Mouse (Mus musculus): ENCODE measurements around the gene Ankrd23. TPM values are rescaled to one million over a fixed set of nuclear protein-coding genes. Genes with fewer than 3 reads are reported as not detected.

The Ankrd23 gene
- polyA plus RNA-seq, 1 experiment from 2014 or later, result 12.7 TPM

DNA sequence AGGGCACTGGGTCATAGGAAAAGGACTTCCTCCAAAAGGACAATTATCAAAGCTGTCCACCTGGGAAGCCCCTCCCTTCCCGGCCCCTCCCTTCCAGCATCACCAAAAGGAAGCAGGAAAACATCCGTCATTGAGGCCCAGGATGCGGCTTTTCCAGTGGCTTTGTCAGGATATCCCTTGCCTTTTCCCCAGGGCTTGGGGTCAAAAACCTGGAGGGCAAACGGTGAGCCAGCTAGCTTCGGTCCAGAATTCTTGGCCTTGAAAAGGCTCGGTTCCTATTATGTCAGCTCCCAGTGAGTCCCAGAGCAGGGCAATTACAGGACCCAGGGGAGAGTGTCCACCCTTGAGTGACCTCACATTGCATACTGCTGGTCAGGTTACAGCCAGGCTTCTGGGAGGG lies 24.2 kb upstream of the Ankrd23 start:
- Histone ChIP-seq H3K9ac (no peak overlapping the region), H3K4me3 (replicated peaks) (no peak overlapping the region), H3K27ac (no peak overlapping the region), H3K27me3 (replicated peaks) (no peaks in the 10 kb centered on the region), H3K4me2 (replicated peaks) (no peak overlapping the region), H3K36me3 (no peaks in the 10 kb centered on the region), H3K4me1 (replicated peaks) (peaks cover 33% of the 10 kb centered on the region), H3K9me3 (no peaks in the 10 kb centered on the region)
- ATAC-seq, result no peak
- 50% methylated on average over 6 of the region's 6 CpGs for WGBS

DNA sequence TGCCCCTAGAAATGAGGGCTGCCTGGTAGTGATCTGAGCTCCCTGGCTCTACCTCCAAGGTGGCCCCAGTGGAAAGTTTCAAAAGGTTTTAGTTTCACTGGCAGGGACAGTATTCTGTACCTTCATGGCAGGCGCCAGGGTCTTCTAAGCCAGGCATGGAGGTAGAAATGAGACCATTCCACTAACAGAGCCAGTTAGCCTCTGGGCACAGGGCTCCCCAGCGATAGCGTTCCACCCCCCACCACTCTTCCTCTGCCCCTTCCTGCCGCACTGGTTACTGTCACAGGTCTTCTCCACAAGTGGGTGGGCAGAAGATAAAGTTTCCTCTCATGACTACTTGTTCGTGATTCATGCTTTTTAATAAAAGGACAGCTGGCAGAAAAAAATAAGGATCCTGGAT lies 23.2 kb upstream of the Ankrd23 start:
- WGBS, result 68% methylated on average over 5 of the region's 5 CpGs
- Histone ChIP-seq H3K4me2 (replicated peaks) (no peak overlapping the region), H3K27ac (no peak overlapping the region), H3K36me3 (no peaks in the 10 kb centered on the region), H3K4me1 (replicated peaks) (peaks cover 44% of the 10 kb centered on the region), H3K9ac (no peak overlapping the region), H3K27me3 (replicated peaks) (no peaks in the 10 kb centered on the region), H3K4me3 (replicated peaks) (no peak overlapping the region), H3K9me3 (no peaks in the 10 kb centered on the region)
- ATAC-seq, result no peak

DNA sequence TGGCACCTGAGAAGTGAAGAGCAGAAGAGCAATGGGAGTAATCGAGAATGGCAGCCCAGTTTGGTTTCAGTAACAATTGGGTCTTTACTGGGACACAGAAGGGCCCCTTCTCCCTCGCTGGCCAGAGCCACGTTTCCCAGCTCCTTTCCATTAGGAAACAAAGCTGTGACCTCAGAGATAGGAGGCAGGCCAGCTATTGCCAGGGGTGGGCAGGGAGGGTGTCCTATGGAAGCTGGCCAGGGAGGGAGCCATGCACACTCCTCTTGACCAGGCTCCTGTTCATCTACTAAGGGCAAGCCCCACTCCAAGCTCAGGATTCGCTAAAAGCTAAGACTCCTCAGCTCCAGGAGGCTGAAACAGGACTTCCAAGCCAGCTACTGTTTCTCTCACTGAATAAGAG lies 22.6 kb upstream of the Ankrd23 start:
- no peak for ATAC-seq
- Histone ChIP-seq H3K9ac (no peak overlapping the region), H3K9me3 (no peaks in the 10 kb centered on the region), H3K4me2 (replicated peaks) (peak overlapping the region; percentile 89), H3K4me1 (replicated peaks) (peaks cover 50% of the 10 kb centered on the region), H3K27ac (no peak overlapping the region), H3K27me3 (replicated peaks) (no peaks in the 10 kb centered on the region), H3K36me3 (no peaks in the 10 kb centered on the region), H3K4me3 (replicated peaks) (0 out of 2 replicates have a peak overlapping the region, but pooled peaks have one; percentile 90)
- 35% methylated on average over 4 of the region's 4 CpGs for WGBS

DNA sequence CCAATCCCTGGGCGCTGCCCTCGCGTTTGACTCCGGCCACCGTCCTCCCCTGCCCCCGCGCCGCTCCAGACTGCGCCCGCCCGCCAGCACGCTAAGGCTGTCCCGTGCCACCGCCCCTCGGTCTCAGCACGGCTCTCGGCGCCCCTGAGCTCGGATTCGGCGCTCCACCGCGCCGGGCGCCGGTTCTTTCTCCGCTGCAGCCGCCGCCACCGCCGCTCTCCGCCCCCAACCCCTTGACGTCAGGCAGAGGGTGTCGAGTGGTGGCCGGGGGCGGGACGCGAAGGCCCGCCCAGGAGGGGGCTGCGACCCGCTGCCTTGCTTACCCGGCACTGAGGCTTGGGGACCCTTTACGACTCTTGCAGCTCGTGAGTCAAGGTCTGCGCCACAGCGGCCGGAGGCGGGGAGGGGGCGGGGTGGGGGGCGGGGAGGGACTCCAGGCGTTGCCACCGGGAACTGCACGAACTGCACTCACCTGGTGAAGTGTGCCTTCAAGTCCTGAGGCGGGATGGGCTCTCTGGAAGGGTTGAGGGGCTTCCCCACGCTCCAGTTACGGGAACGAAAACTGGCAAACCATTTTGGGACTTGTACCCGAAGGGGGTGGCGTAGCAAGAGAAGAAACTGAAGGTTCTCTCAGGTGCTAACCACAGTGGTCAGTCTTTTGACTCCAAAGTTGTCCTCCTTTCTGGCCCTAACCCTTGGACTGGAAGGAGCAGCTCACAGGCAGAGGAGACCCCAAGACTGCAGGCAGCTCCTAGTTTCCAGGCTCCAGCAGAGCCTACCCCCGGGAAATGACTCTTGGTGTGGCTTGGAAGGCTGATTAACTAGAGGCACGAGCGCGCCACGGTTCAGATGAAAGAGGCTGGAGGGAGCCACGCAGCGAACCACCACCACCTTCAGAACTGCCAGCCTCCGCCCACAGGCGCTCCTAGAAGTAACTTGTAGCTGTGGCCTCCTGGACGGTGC lies 21.6 kb upstream of the Ankrd23 start, which contains the start of gene Sema4c:
Gene Sema4c, minus strand, starts transcription at position 319 of the 963 bp plus-strand sequence.
- H3K36me3 ChIP-seq, result peaks cover 8% of the 10 kb centered on the region
- peaks cover 51% of the 10 kb centered on the region for H3K4me1 ChIP-seq (replicated peaks)
- ATAC-seq, result peak; percentile 69
- H3K4me3 ChIP-seq (replicated peaks), result peak within 1 kb of the TSS; percentile 90
- no peaks in the 10 kb centered on the region for H3K9me3 ChIP-seq
- peak within 1 kb of the TSS; percentile 89 for H3K4me2 ChIP-seq (replicated peaks)
- peak within 1 kb of the TSS; percentile 93 for H3K9ac ChIP-seq
- H3K27me3 ChIP-seq (replicated peaks), result no peaks in the 10 kb centered on the region
- WGBS, result 2% methylated on average over 69 of the region's 69 CpGs
- peak within 1 kb of the TSS; percentile 99 for H3K27ac ChIP-seq

- under 1% methylated on average over 44 of the region's 48 CpGs for WGBS
Measured at GRCm38 (mm10) chr1:36557457-36558011, 20.9 kb upstream of the Ankrd23 start.

GRCm38 (mm10) chr1:36556553-36557456 lies 20.1 kb upstream of the Ankrd23 start:
- Histone ChIP-seq H3K9ac (peak overlapping the region; percentile 93), H3K9me3 (no peaks in the 10 kb centered on the region), H3K4me3 (replicated peaks) (peak overlapping the region; percentile 90), H3K4me1 (replicated peaks) (peaks cover 36% of the 10 kb centered on the region), H3K4me2 (replicated peaks) (peak overlapping the region; percentile 89), H3K27ac (peak overlapping the region; percentile 99), H3K27me3 (replicated peaks) (no peaks in the 10 kb centered on the region), H3K36me3 (peaks cover 23% of the 10 kb centered on the region)
- ATAC-seq, result peak; percentile 79
- under 1% methylated on average over 52 of the region's 52 CpGs for WGBS

More at GRCm38 (mm10) chr1:36557457-36558011, 20.9 kb upstream of the Ankrd23 start:
- H3K36me3 ChIP-seq, result peaks cover 15% of the 10 kb centered on the region
- H3K4me1 ChIP-seq (replicated peaks), result peaks cover 43% of the 10 kb centered on the region
- H3K9ac ChIP-seq, result peak overlapping the region; percentile 93
- ATAC-seq, result peak; percentile 73
- no peaks in the 10 kb centered on the region for H3K27me3 ChIP-seq (replicated peaks)
- H3K9me3 ChIP-seq, result no peaks in the 10 kb centered on the region
- peak overlapping the region; percentile 99 for H3K27ac ChIP-seq
- H3K4me2 ChIP-seq (replicated peaks), result peak overlapping the region; percentile 89
- H3K4me3 ChIP-seq (replicated peaks), result peak overlapping the region; percentile 90

DNA sequence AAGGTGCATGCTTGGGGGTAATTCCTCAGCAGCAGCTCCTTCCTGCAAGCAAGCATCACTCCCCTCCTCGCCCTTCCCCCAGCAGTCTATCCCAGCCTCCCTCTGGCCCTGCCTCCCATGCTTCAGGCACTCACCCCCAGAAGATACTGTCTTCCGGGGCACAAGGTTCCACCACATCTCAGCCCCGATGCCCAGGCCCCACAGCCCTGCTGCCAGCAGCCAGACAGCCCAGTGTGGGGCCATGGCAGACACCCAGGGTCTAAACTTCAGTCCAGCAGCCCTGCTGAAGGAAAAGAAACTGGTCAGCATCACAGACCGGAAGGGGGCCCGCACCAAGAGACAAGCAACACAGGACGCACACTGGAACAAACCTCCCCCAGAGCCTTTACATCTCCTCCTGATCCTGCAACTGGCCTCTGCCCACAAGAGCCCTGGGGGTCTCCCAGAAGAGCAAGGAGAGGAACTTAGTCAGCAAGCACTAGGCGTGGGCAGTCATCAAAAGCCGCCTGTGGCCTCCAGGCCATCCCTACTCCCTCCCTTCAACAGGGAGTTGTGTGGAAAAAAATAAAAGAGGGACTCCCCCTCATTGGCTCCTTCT lies 19.2 kb upstream of the Ankrd23 start:
- Histone ChIP-seq H3K4me1 (replicated peaks) (peaks cover 36% of the 10 kb centered on the region), H3K4me2 (replicated peaks) (peak overlapping the region; percentile 89), H3K4me3 (replicated peaks) (peak overlapping the region; percentile 90), H3K27ac (peak overlapping the region; percentile 99), H3K9me3 (no peaks in the 10 kb centered on the region), H3K36me3 (peaks cover 32% of the 10 kb centered on the region), H3K27me3 (replicated peaks) (no peaks in the 10 kb centered on the region), H3K9ac (peak overlapping the region; percentile 93)
- ATAC-seq, result no peak
- 7% methylated on average over 8 of the region's 8 CpGs for WGBS

- Histone ChIP-seq H3K9me3 (no peaks in the 10 kb centered on the region), H3K27ac (peak overlapping the region; percentile 99; the same call in 1 of the 2 replicates), H3K36me3 (peaks cover 42% of the 10 kb centered on the region), H3K4me2 (replicated peaks) (peak overlapping the region; percentile 89), H3K4me1 (replicated peaks) (peaks cover 35% of the 10 kb centered on the region), H3K9ac (peak overlapping the region; percentile 93; the same call in 1 of the 2 replicates), H3K27me3 (replicated peaks) (no peaks in the 10 kb centered on the region), H3K4me3 (replicated peaks) (peak overlapping the region; percentile 90; the same call in 1 of the 2 replicates)
- WGBS, result 66% methylated on average over 21 of the region's 21 CpGs
- no peak for ATAC-seq
Measured at GRCm38 (mm10) chr1:36554633-36555399, 18.1 kb upstream of the Ankrd23 start.

DNA sequence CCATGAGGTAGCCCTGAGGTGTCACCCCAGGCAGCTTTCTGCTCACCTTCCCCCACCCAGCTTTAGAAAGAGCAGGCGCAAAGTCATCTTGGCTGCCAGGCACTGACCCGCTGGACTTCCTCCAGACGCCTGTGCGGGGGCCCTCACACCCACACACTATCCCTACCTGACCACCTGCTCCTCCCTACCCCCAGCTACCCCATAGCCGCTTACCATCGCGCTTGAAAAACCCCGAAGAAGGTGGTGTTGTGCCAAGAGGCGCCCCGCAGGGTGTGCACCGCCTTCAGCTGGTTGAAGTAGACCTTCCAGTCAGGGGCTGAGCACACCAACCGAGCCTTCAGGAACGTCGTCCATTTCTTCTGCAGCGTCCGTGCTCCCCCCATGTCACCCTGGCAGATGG lies 15.8 kb upstream of the Ankrd23 start:
- H3K27ac ChIP-seq, result no peak overlapping the region
- no peaks in the 10 kb centered on the region for H3K9me3 ChIP-seq
- H3K4me1 ChIP-seq (replicated peaks), result peaks cover 41% of the 10 kb centered on the region
- peaks cover 54% of the 10 kb centered on the region for H3K36me3 ChIP-seq
- no peak overlapping the region for H3K4me2 ChIP-seq (replicated peaks)
- no peaks in the 10 kb centered on the region for H3K27me3 ChIP-seq (replicated peaks)
- no peak overlapping the region for H3K9ac ChIP-seq
- WGBS, result 85% methylated on average over 16 of the region's 16 CpGs
- ATAC-seq, result no peak
- no peak overlapping the region for H3K4me3 ChIP-seq (replicated peaks)

DNA sequence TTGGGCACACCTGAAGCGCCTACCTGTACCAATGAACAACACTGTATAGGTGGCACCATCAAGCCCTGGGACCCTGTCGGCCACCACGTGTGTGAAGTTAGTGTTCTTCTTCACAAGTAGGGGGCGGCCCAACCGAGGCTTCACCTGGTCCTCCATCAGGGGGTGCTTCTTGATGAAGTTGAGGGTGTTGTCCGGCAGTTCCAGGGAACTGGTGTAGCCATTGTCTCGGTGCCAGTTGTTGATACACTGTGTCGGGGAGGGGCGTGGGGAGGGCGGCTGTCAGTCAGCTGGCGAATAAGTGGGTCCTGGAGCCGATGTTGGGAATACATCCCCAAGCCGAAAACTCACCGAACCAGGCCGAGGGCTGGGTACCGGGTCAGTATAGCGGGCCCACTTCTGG lies 15.2 kb upstream of the Ankrd23 start:
- Histone ChIP-seq H3K9ac (no peak overlapping the region), H3K4me1 (replicated peaks) (peaks cover 43% of the 10 kb centered on the region), H3K27ac (no peak overlapping the region), H3K4me2 (replicated peaks) (no peak overlapping the region), H3K27me3 (replicated peaks) (no peaks in the 10 kb centered on the region), H3K9me3 (no peaks in the 10 kb centered on the region), H3K36me3 (peaks cover 54% of the 10 kb centered on the region), H3K4me3 (replicated peaks) (no peak overlapping the region)
- no peak for ATAC-seq
- 84% methylated on average over 17 of the region's 17 CpGs for WGBS

Data from intestine, embryonic 15.5 days (tissue).